Mouse (Mus musculus): Measurements from ENCODE around the gene Dlg2.

DNA sequence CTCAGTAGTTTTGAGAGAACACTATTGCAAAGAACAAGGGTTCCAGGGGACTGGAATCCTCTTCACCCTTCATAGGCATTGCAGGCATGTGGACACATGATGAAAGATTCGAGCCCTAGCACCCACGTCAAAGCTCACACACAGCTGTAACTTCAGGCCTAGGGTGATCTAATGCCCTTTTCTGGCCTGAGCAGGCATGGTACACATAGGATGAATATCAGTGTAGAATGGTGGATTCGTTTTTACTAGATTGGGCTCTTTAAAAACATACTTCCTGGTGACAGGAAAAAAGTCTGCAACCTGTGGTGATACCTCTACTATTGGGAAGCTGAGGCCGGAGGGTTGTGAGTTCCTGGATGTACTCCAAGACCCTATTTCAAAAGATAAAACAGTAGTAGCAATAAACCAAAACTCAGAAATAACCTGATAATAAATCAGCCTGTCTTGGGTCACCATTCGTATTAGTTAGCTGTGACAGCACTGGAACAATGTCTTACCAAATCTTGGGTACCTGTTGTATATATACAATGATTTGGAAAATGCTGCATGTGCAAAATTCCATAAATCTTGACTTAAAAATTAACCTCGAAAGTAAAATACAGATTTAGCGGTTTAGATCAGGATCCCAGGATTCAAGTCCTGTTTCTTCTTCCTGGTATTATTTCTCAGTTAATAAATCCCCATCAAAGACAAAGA, 20.2 kb upstream of the Dlg2 start:
- no peak for TF ChIP-seq CTCF (IDR thresholded peaks at IDR 0.05; ENCODE audit: low read depth, low read length)
- TF ChIP-seq GATA1 (IDR thresholded peaks at IDR 0.05; ENCODE audit: borderline replicate concordance, low read length): no peak

Data from G1E (cell line).